Mouse (Mus musculus): Measurements from ENCODE around the gene Krtap4-6. TPM values are rescaled to one million over a fixed set of nuclear protein-coding genes. Genes with fewer than 3 reads are reported as not detected.

Gene Krtap4-6
- polyA plus RNA-seq, 1 experiment = not detected

GRCm38 (mm10) chr11:99637086-99637485 is 28.7 kb downstream of the Krtap4-6 start:
- TF ChIP-seq CTCF (IDR thresholded peaks at IDR 0.05; ENCODE audit: low read depth, low read length) (no peak), EP300 (IDR thresholded peaks at IDR 0.05; ENCODE audit: insufficient read depth, low read depth, low read length) (no peak), POLR2A (IDR thresholded peaks at IDR 0.05; ENCODE audit: insufficient read depth, low read length) (no peak)
- no peaks in the 10 kb centered on the region for H3K36me3 ChIP-seq (ENCODE audit: control insufficient read depth, insufficient read depth, low read length, poor library complexity, severe bottlenecking)
- no peak overlapping the region for H3K4me3 ChIP-seq (ENCODE audit: low read depth, low read length)
- H3K4me1 ChIP-seq (ENCODE audit: control insufficient read depth, insufficient read depth, low read length) = no peaks in the 10 kb centered on the region
- H3K9ac ChIP-seq (ENCODE audit: low read depth, poor library complexity, severe bottlenecking) = no peak overlapping the region
- H3K27me3 ChIP-seq (ENCODE audit: control insufficient read depth, insufficient read depth, low read length, poor library complexity, severe bottlenecking) = no peaks in the 10 kb centered on the region
- no peaks in the 10 kb centered on the region for H3K9me3 ChIP-seq (replicated peaks; ENCODE audit: control insufficient read depth, insufficient read depth, low read length, poor library complexity, severe bottlenecking)
- H3K27ac ChIP-seq (ENCODE audit: insufficient read depth, low read length) = no peak overlapping the region

GRCm38 (mm10) chr11:99634653-99635134 is 31.1 kb downstream of the Krtap4-6 start, which contains the start of gene Krtap4-2:
Gene Krtap4-2, minus strand, starts transcription at chr11:99635084.
- H3K9ac ChIP-seq (ENCODE audit: low read depth, poor library complexity, severe bottlenecking) = no peak within 1 kb of the TSS
- H3K27ac ChIP-seq (ENCODE audit: insufficient read depth, low read length) = no peak within 1 kb of the TSS
- H3K4me1 ChIP-seq (ENCODE audit: control insufficient read depth, insufficient read depth, low read length) = no peaks in the 10 kb centered on the region
- no peaks in the 10 kb centered on the region for H3K36me3 ChIP-seq (ENCODE audit: control insufficient read depth, insufficient read depth, low read length, poor library complexity, severe bottlenecking)
- TF ChIP-seq EP300 (IDR thresholded peaks at IDR 0.05; ENCODE audit: insufficient read depth, low read depth, low read length) (no peak), CTCF (IDR thresholded peaks at IDR 0.05; ENCODE audit: low read depth, low read length) (no peak), POLR2A (IDR thresholded peaks at IDR 0.05; ENCODE audit: insufficient read depth, low read length) (no peak)
- H3K4me3 ChIP-seq (ENCODE audit: low read depth, low read length) = no peak within 1 kb of the TSS
- no peaks in the 10 kb centered on the region for H3K27me3 ChIP-seq (ENCODE audit: control insufficient read depth, insufficient read depth, low read length, poor library complexity, severe bottlenecking)
- H3K9me3 ChIP-seq (replicated peaks; ENCODE audit: control insufficient read depth, insufficient read depth, low read length, poor library complexity, severe bottlenecking) = no peaks in the 10 kb centered on the region

GRCm38 (mm10) chr11:99633293-99633692 is 32.5 kb downstream of the Krtap4-6 start:
- Histone ChIP-seq H3K4me3 (ENCODE audit: low read depth, low read length) (no peak overlapping the region), H3K36me3 (ENCODE audit: control insufficient read depth, insufficient read depth, low read length, poor library complexity, severe bottlenecking) (no peaks in the 10 kb centered on the region), H3K9me3 (replicated peaks; ENCODE audit: control insufficient read depth, insufficient read depth, low read length, poor library complexity, severe bottlenecking) (no peaks in the 10 kb centered on the region), H3K4me1 (ENCODE audit: control insufficient read depth, insufficient read depth, low read length) (no peaks in the 10 kb centered on the region), H3K27me3 (ENCODE audit: control insufficient read depth, insufficient read depth, low read length, poor library complexity, severe bottlenecking) (no peaks in the 10 kb centered on the region), H3K27ac (ENCODE audit: insufficient read depth, low read length) (no peak overlapping the region), H3K9ac (ENCODE audit: low read depth, poor library complexity, severe bottlenecking) (no peak overlapping the region)
- TF ChIP-seq POLR2A (IDR thresholded peaks at IDR 0.05; ENCODE audit: insufficient read depth, low read length) = no peak
- no peak for TF ChIP-seq CTCF (IDR thresholded peaks at IDR 0.05; ENCODE audit: low read depth, low read length)
- TF ChIP-seq EP300 (IDR thresholded peaks at IDR 0.05; ENCODE audit: insufficient read depth, low read depth, low read length) = no peak

GRCm38 (mm10) chr11:99630890-99631289 is 34.9 kb downstream of the Krtap4-6 start:
- no peak overlapping the region for H3K27ac ChIP-seq (ENCODE audit: insufficient read depth, low read length)
- no peak overlapping the region for H3K4me3 ChIP-seq (ENCODE audit: low read depth, low read length)
- TF ChIP-seq EP300 (IDR thresholded peaks at IDR 0.05; ENCODE audit: insufficient read depth, low read depth, low read length) (no peak), CTCF (IDR thresholded peaks at IDR 0.05; ENCODE audit: low read depth, low read length) (no peak), POLR2A (IDR thresholded peaks at IDR 0.05; ENCODE audit: insufficient read depth, low read length) (no peak)
- no peaks in the 10 kb centered on the region for H3K9me3 ChIP-seq (replicated peaks; ENCODE audit: control insufficient read depth, insufficient read depth, low read length, poor library complexity, severe bottlenecking)
- H3K27me3 ChIP-seq (ENCODE audit: control insufficient read depth, insufficient read depth, low read length, poor library complexity, severe bottlenecking) = no peaks in the 10 kb centered on the region
- H3K4me1 ChIP-seq (ENCODE audit: control insufficient read depth, insufficient read depth, low read length) = no peaks in the 10 kb centered on the region
- no peaks in the 10 kb centered on the region for H3K36me3 ChIP-seq (ENCODE audit: control insufficient read depth, insufficient read depth, low read length, poor library complexity, severe bottlenecking)
- H3K9ac ChIP-seq (ENCODE audit: low read depth, poor library complexity, severe bottlenecking) = no peak overlapping the region

GRCm38 (mm10) chr11:99628138-99628537 is 37.6 kb downstream of the Krtap4-6 start, which contains the start of gene Krtap4-1:
Gene Krtap4-1, minus strand, starts transcription at chr11:99628238.
- Histone ChIP-seq H3K9ac (ENCODE audit: low read depth, poor library complexity, severe bottlenecking) (no peak within 1 kb of the TSS), H3K27me3 (ENCODE audit: control insufficient read depth, insufficient read depth, low read length, poor library complexity, severe bottlenecking) (no peaks in the 10 kb centered on the region; the same call in 1 of the 2 replicates), H3K36me3 (ENCODE audit: control insufficient read depth, insufficient read depth, low read length, poor library complexity, severe bottlenecking) (no peaks in the 10 kb centered on the region), H3K4me3 (ENCODE audit: low read depth, low read length) (no peak within 1 kb of the TSS), H3K27ac (ENCODE audit: insufficient read depth, low read length) (no peak within 1 kb of the TSS), H3K4me1 (ENCODE audit: control insufficient read depth, insufficient read depth, low read length) (no peaks in the 10 kb centered on the region), H3K9me3 (replicated peaks; ENCODE audit: control insufficient read depth, insufficient read depth, low read length, poor library complexity, severe bottlenecking) (no peaks in the 10 kb centered on the region)
- no peak for TF ChIP-seq POLR2A (IDR thresholded peaks at IDR 0.05; ENCODE audit: insufficient read depth, low read length)

GRCm38 (mm10) chr11:99620335-99620734 is 45.4 kb downstream of the Krtap4-6 start, which contains the start of gene Gm11562:
Gene Gm11562, minus strand, starts transcription at chr11:99620435.
- no peak within 1 kb of the TSS for H3K9ac ChIP-seq (ENCODE audit: low read depth, poor library complexity, severe bottlenecking)
- TF ChIP-seq EP300 (IDR thresholded peaks at IDR 0.05; ENCODE audit: insufficient read depth, low read depth, low read length) = no peak
- no peaks in the 10 kb centered on the region for H3K36me3 ChIP-seq (ENCODE audit: control insufficient read depth, insufficient read depth, low read length, poor library complexity, severe bottlenecking)
- no peak within 1 kb of the TSS for H3K27ac ChIP-seq (ENCODE audit: insufficient read depth, low read length)
- no peak within 1 kb of the TSS for H3K4me3 ChIP-seq (ENCODE audit: low read depth, low read length)
- no peaks in the 10 kb centered on the region for H3K4me1 ChIP-seq (ENCODE audit: control insufficient read depth, insufficient read depth, low read length)
- H3K9me3 ChIP-seq (replicated peaks; ENCODE audit: control insufficient read depth, insufficient read depth, low read length, poor library complexity, severe bottlenecking) = no peaks in the 10 kb centered on the region
- no peaks in the 10 kb centered on the region; the same call in 1 of the 2 replicates for H3K27me3 ChIP-seq (ENCODE audit: control insufficient read depth, insufficient read depth, low read length, poor library complexity, severe bottlenecking)

Other genes starting within 250 kb of the Krtap4-6 start
- not detected in 2 replicates for gene Krt12, start 243.7 kb downstream of the Krtap4-6 start, polyA plus RNA-seq (2011; ENCODE audit: insufficient read depth, insufficient read length, low read depth, missing spikeins)
- gene Krt20, start 227.8 kb downstream of the Krtap4-6 start, polyA plus RNA-seq (2011; ENCODE audit: insufficient read depth, insufficient read length, low read depth, missing spikeins) = 1.7 and 2.2 TPM in 2 replicates
- not detected in 2 replicates for gene Krt23, start 172.8 kb downstream of the Krtap4-6 start, polyA plus RNA-seq (2011; ENCODE audit: insufficient read depth, insufficient read length, low read depth, missing spikeins)
- not detected in 2 replicates for gene Krt39, start 144.6 kb downstream of the Krtap4-6 start, polyA plus RNA-seq (2011; ENCODE audit: insufficient read depth, insufficient read length, low read depth, missing spikeins)
- not detected in 2 replicates for gene Krt40, start 122.8 kb downstream of the Krtap4-6 start, polyA plus RNA-seq (2011; ENCODE audit: insufficient read depth, insufficient read length, low read depth, missing spikeins)
- not detected in 2 replicates for gene Krtap3-3, start 115.1 kb downstream of the Krtap4-6 start, polyA plus RNA-seq (2011; ENCODE audit: insufficient read depth, insufficient read length, low read depth, missing spikeins)
- not detected in 2 replicates for gene Krtap3-2, start 109.1 kb downstream of the Krtap4-6 start, polyA plus RNA-seq (2011; ENCODE audit: insufficient read depth, insufficient read length, low read depth, missing spikeins)
- not detected in 2 replicates for gene Gm11939, start 106.5 kb downstream of the Krtap4-6 start, polyA plus RNA-seq (2011; ENCODE audit: insufficient read depth, insufficient read length, low read depth, missing spikeins)
- gene Krtap3-1, start 99.3 kb downstream of the Krtap4-6 start, polyA plus RNA-seq (2011; ENCODE audit: insufficient read depth, insufficient read length, low read depth, missing spikeins) = not detected in 2 replicates
- not detected in 2 replicates for gene Krtap1-5, start 84.9 kb downstream of the Krtap4-6 start, polyA plus RNA-seq (2011; ENCODE audit: insufficient read depth, insufficient read length, low read depth, missing spikeins)
- gene Krtap1-4, start 82.3 kb downstream of the Krtap4-6 start, polyA plus RNA-seq (2011; ENCODE audit: insufficient read depth, insufficient read length, low read depth, missing spikeins) = not detected in 2 replicates
- gene Krtap1-3, start 74.6 kb downstream of the Krtap4-6 start, polyA plus RNA-seq (2011; ENCODE audit: insufficient read depth, insufficient read length, low read depth, missing spikeins) = not detected in 2 replicates
- not detected in 2 replicates for gene Krtap9-3, start 67.9 kb downstream of the Krtap4-6 start, polyA plus RNA-seq (2011; ENCODE audit: insufficient read depth, insufficient read length, low read depth, missing spikeins)
- gene Gm11938, start 62.7 kb downstream of the Krtap4-6 start, polyA plus RNA-seq (2011; ENCODE audit: insufficient read depth, insufficient read length, low read depth, missing spikeins) = not detected in 2 replicates
- not detected in 2 replicates for gene Gm11937, start 55.8 kb downstream of the Krtap4-6 start, polyA plus RNA-seq (2011; ENCODE audit: insufficient read depth, insufficient read length, low read depth, missing spikeins)
- gene Krtap2-4, start 51.1 kb downstream of the Krtap4-6 start, polyA plus RNA-seq (2011; ENCODE audit: insufficient read depth, insufficient read length, low read depth, missing spikeins) = not detected in 2 replicates
- gene Gm11562, start 45.5 kb downstream of the Krtap4-6 start, polyA plus RNA-seq (2011; ENCODE audit: insufficient read depth, insufficient read length, low read depth, missing spikeins) = not detected in 2 replicates
- gene Krtap4-1, start 37.7 kb downstream of the Krtap4-6 start, polyA plus RNA-seq (2011; ENCODE audit: insufficient read depth, insufficient read length, low read depth, missing spikeins) = not detected in 2 replicates
- gene Krtap4-2, start 30.9 kb downstream of the Krtap4-6 start, polyA plus RNA-seq (2011; ENCODE audit: insufficient read depth, insufficient read length, low read depth, missing spikeins) = not detected in 2 replicates
- gene Krtap4-7, start 21.9 kb downstream of the Krtap4-6 start, polyA plus RNA-seq (2011; ENCODE audit: insufficient read depth, insufficient read length, low read depth, missing spikeins) = not detected in 2 replicates
- not detected in 2 replicates for gene Gm11555, start 15.7 kb downstream of the Krtap4-6 start, polyA plus RNA-seq (2011; ENCODE audit: insufficient read depth, insufficient read length, low read depth, missing spikeins)
- gene Gm11563, start 7.0 kb downstream of the Krtap4-6 start, polyA plus RNA-seq (2011; ENCODE audit: insufficient read depth, insufficient read length, low read depth, missing spikeins) = not detected in 2 replicates
- not detected in 2 replicates for gene Gm14190, start 24.8 kb upstream of the Krtap4-6 start, polyA plus RNA-seq (2011; ENCODE audit: insufficient read depth, insufficient read length, low read depth, missing spikeins)
- gene Gm14180, start 68.3 kb upstream of the Krtap4-6 start, polyA plus RNA-seq (2011; ENCODE audit: insufficient read depth, insufficient read length, low read depth, missing spikeins) = not detected in 2 replicates
- not detected in 2 replicates for gene Gm11595, start 107.0 kb upstream of the Krtap4-6 start, polyA plus RNA-seq (2011; ENCODE audit: insufficient read depth, insufficient read length, low read depth, missing spikeins)
- not detected in 2 replicates for gene Krtap4-8, start 114.7 kb upstream of the Krtap4-6 start, polyA plus RNA-seq (2011; ENCODE audit: insufficient read depth, insufficient read length, low read depth, missing spikeins)
- gene Krtap4-9, start 119.2 kb upstream of the Krtap4-6 start, polyA plus RNA-seq (2011; ENCODE audit: insufficient read depth, insufficient read length, low read depth, missing spikeins) = not detected in 2 replicates
- gene Gm11596, start 127.5 kb upstream of the Krtap4-6 start, polyA plus RNA-seq (2011; ENCODE audit: insufficient read depth, insufficient read length, low read depth, missing spikeins) = not detected in 2 replicates
- not detected in 2 replicates for gene Gm11569, start 133.0 kb upstream of the Krtap4-6 start, polyA plus RNA-seq (2011; ENCODE audit: insufficient read depth, insufficient read length, low read depth, missing spikeins)
- gene Gm11554, start 138.5 kb upstream of the Krtap4-6 start, polyA plus RNA-seq (2011; ENCODE audit: insufficient read depth, insufficient read length, low read depth, missing spikeins) = not detected in 2 replicates
- gene Krtap4-13, start 143.9 kb upstream of the Krtap4-6 start, polyA plus RNA-seq (2011; ENCODE audit: insufficient read depth, insufficient read length, low read depth, missing spikeins) = not detected in 2 replicates
- gene Gm11564, start 149.7 kb upstream of the Krtap4-6 start, polyA plus RNA-seq (2011; ENCODE audit: insufficient read depth, insufficient read length, low read depth, missing spikeins) = not detected in 2 replicates
- not detected in 2 replicates for gene 2300003K06Rik, start 172.1 kb upstream of the Krtap4-6 start, polyA plus RNA-seq (2011; ENCODE audit: insufficient read depth, insufficient read length, low read depth, missing spikeins)
- gene Krtap4-16, start 185.6 kb upstream of the Krtap4-6 start, polyA plus RNA-seq (2011; ENCODE audit: insufficient read depth, insufficient read length, low read depth, missing spikeins) = not detected in 2 replicates
- gene Gm11568, start 192.0 kb upstream of the Krtap4-6 start, polyA plus RNA-seq (2011; ENCODE audit: insufficient read depth, insufficient read length, low read depth, missing spikeins) = not detected in 2 replicates
- gene Gm11559, start 198.5 kb upstream of the Krtap4-6 start, polyA plus RNA-seq (2011; ENCODE audit: insufficient read depth, insufficient read length, low read depth, missing spikeins) = not detected in 2 replicates
- not detected in 2 replicates for gene Krtap9-1, start 207.4 kb upstream of the Krtap4-6 start, polyA plus RNA-seq (2011; ENCODE audit: insufficient read depth, insufficient read length, low read depth, missing spikeins)
- gene Gm11567, start 213.2 kb upstream of the Krtap4-6 start, polyA plus RNA-seq (2011; ENCODE audit: insufficient read depth, insufficient read length, low read depth, missing spikeins) = not detected in 2 replicates
- not detected in 2 replicates for gene Krtap31-1, start 242.0 kb upstream of the Krtap4-6 start, polyA plus RNA-seq (2011; ENCODE audit: insufficient read depth, insufficient read length, low read depth, missing spikeins)
- gene Gm11565, start 248.8 kb upstream of the Krtap4-6 start, polyA plus RNA-seq (2011; ENCODE audit: insufficient read depth, insufficient read length, low read depth, missing spikeins) = not detected in 2 replicates

Measured in ES-Bruce4 (cell line).